Mouse (Mus musculus): ENCODE measurements around the gene Homer2.
A peak's percentile ranks its signal among the peaks of the same experiment; 100 is the strongest.

Gene Homer2

GRCm38 (mm10) chr7:81652296-81652695 is 55.0 kb downstream of the Homer2 start:
- no peak for DNase-seq (ENCODE audit: low spot score)

DNA sequence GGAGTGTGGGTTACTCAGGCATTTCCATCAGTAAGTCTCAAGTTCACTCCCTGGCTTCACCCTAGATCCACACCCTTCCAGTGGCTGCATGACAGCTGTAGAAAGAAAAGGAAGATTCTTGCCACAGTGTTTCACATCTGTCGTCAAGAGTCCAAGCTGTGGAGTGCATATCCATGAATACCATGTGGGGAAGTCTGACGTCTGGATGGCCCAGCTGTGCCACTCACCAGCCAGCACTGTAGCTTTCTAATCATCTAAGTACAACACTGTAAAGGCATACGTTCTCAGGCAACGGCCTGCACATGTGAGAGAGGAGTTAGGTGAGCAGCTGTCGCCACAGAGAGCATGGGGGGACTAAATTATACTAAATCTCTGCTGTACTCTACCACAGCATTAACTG is 56.0 kb downstream of the Homer2 start:
- no peak for DNase-seq (ENCODE audit: low spot score)

- no peak for DNase-seq (ENCODE audit: low spot score)
Measured at GRCm38 (mm10) chr7:81649270-81649669, 58.1 kb downstream of the Homer2 start.

GRCm38 (mm10) chr7:81647959-81648358 is 59.4 kb downstream of the Homer2 start:
- DNase-seq (ENCODE audit: low spot score): no peak

DNA sequence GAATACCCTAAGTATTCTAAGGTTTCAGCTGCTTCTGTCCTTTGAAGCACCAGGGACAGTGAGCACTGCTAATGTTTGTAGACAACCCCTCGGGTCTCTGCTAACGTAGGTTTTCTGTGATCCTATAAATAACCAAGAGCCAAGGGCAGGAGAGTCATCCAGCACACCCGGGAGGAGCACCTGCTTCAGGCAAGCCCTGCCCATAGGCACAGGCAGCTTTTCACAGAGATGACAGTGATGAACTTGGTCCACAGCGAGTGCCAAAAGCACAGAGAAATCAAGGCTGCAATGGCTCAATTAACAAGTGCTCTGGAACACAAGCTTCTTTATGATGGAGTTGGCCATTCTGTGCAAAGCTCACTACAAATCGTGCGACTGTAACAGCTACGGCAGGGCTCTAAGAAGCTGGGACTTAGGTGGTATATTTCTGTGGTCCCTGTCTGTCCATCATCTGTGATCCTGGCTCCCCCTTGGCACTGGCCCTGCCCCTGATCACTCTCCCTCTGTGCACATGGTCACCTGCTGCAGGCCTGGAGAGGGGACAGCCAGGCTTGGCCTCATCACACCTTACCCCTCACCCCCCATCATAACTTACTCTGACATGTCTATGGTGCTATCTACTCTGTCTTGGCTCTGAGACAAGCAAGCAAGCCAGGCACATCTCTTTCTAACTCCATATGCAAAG is 62.6 kb downstream of the Homer2 start:
- no peak for DNase-seq (ENCODE audit: low spot score)

- DNase-seq (ENCODE audit: low spot score): no peak
Measured at GRCm38 (mm10) chr7:81641101-81641500, 66.2 kb downstream of the Homer2 start.

GRCm38 (mm10) chr7:81632586-81632985 is 74.7 kb downstream of the Homer2 start:
- no peak for DNase-seq (ENCODE audit: low spot score)

DNA sequence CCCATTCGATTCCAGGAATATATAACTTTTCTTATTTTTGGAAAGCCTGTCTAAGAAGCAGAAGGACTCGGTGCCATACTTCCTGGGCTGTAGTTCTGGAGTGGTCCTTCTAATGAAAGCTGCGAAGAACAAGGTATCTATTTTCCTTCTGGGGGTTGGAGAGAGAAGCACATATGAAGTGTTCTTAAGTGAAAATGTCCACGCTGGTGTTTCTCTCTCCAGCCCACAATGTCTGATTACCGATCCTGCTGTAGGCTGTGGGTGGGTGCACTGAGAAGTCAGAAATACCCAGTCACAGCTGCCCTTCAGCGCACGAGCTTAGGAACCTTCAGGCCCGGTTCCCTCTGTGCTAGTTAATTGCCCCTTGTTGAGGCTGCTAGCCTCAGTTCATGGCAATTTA is 76.1 kb downstream of the Homer2 start:
- DNase-seq (ENCODE audit: low spot score): no peak

DNA sequence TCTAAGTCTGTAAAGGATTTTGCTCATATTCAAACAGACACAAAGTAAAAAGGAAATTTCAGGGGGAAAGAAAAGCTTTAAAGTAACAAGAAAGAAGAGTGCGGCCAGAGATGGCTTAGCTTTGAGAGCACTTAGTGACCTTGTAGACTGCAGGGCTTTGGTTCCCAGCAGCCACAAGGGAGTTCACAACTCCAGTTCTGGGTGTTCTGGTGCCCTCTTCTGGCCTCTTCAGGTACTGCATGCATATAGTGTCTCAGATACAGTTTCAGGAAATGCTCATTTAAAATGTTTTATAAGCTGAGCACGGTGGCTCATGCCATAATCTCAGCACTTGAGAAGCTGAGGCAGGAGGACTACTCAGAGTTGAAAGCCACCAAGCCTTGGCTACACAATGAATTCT is 80.9 kb downstream of the Homer2 start:
- peak; percentile 4 for DNase-seq (ENCODE audit: low spot score)

DNA sequence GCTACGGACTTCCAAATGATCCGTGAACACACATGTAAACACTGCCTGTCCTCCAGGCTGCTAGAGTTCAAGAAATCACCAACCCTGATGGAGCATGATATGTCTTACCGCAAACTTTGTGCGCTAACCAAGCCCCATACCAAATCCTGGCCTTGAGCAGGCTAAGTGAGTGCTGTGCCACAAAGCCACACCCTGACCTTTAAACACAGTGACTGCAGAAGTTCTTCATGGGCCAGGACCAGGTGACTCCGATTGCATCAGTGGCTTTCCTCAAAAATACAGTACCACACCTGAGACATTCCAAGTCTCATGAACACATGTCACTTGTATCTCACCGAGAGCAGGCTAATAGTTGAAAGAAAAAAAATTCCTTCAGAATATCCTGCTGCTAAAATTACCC is 83.6 kb downstream of the Homer2 start:
- no peak for DNase-seq (ENCODE audit: low spot score)

DNA sequence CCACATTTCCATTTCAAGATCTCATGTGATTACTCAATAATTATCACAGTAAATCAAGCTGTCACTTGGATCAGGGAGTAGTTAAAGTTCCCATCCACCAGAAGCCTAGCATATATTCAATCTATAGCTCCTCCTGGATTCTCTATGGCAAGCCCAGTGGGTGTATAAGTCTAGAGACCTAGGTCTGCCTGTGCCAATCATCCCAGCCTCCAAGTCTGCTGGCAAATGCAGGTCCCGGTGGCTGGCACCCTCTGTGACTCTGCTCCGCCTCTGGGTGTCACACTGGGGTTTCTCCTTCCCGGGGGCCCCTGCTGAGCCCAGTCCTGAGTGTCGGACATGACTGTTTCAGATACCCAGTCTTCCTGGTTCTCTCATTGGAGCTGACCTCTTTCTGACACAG is 84.5 kb downstream of the Homer2 start:
- DNase-seq (ENCODE audit: low spot score): no peak

DNA sequence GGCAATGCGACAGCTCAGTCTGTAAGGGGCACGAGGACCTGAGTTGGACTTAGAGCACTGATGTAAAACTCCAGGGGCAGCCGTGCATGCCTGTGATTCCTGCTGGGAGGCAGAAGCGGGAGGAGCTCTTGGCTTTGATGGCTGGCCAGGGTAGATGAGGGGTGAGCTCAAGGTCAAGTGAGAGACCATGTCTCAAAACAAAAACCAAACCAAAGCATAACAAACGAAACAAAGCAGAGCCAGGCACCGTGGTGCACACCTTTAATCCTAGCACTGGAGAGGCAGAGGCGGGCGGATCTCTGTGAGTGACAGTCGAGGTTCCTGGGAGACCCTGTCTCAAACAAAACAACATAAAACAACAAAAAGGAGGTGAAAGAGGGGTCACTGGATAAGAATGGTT is 92.3 kb downstream of the Homer2 start:
- DNase-seq (ENCODE audit: low spot score): no peak

GRCm38 (mm10) chr7:81612856-81613635 is 94.3 kb downstream of the Homer2 start:
- DNase-seq (ENCODE audit: low spot score): no peak

DNA sequence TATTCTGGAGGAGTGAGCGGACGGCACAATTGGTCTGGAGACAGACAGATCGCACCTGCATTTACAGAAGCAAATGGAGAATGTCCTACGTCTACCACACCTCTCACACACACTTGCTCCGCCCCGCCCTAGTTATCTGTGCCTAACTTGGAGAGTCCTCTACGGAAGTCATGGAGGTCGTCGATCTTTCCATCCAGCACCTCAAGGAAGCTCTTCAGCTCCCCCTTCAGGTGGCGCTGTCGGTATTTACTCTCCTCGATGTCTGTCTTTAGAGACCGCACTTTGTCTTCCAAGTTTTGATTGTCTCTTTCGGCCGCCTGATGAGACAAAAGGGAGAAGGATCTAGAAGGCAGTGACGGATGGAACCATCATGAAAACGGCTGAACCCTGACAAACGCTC is 97.2 kb downstream of the Homer2 start:
- no peak for DNase-seq (ENCODE audit: low spot score)

GRCm38 (mm10) chr7:81606452-81606851 is 100.9 kb downstream of the Homer2 start:
- no peak for DNase-seq (ENCODE audit: low spot score)

GRCm38 (mm10) chr7:81605489-81605888 is 101.8 kb downstream of the Homer2 start:
- DNase-seq (ENCODE audit: low spot score): no peak

- no peak for DNase-seq (ENCODE audit: low spot score)
Measured at GRCm38 (mm10) chr7:81604991-81605390, 102.3 kb downstream of the Homer2 start.

DNA sequence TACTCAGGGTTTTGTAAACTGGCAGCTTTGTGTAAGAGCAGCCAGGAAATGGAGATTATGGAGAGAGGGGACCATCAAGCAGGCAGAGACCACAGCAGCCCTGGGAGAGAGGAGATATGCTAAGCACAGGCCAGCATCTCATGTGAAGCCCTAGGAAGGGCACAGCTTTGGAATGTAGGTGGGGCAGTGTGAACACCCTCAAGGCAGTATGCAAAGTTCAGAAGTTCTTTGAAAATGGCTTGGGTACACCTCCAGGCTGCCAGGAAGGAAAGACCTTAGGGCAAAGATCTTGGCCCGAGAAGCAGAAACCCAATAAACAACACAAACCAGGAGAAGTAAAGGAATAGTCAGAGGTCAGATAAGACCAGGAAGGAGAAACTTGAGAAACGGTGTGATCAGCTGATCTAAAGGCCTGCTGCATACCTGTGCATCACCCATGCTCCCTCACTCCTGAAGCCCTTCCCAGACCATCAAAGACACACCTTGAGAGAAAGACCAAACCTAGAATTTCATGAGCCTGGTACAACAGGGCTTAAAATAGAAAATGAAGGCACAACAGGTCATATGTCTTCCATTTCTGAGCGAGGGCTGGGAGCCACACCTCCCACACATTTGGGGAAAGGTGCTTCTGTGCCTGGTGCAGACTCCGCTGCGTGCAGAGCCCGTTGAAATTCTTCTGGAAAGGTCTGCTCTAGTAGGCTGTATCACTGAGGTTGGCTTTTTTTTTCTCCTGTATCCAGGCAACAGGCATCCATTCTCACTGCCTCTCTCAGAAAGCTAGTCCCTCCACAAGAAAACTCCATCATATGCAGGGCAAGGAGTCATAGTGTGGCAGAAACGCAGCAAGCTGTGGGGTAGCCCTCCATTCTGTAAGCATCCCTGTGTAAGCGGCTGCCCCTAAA is 107.7 kb downstream of the Homer2 start:
- DNase-seq (ENCODE audit: low spot score): no peak

DNA sequence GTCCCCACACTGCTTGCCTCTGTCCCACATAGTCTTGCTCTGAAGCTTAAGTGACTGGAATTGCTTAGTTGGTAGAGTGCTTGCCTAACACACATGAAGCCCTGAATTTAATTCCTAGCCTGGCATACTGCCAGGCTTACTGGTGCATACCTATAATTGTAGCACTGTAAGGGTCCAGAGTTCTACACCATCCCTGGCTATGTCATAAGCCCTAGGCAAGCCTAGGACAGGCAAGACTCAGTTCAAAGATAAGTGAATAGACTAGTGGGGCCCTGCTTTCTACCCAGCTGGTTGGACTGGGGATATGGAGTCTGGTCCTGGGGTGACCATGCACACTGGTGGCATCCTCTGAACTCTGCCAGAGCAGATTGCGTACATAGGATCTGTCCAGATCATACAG is 109.7 kb downstream of the Homer2 start:
- no peak for DNase-seq (ENCODE audit: low spot score)

- no peak for DNase-seq (ENCODE audit: low spot score)
Measured at GRCm38 (mm10) chr7:81596086-81596485, 111.2 kb downstream of the Homer2 start.

GRCm38 (mm10) chr7:81595056-81595455 is 112.3 kb downstream of the Homer2 start:
- DNase-seq (ENCODE audit: low spot score): no peak

GRCm38 (mm10) chr7:81593387-81593786 is 113.9 kb downstream of the Homer2 start:
- no peak for DNase-seq (ENCODE audit: low spot score)

DNA sequence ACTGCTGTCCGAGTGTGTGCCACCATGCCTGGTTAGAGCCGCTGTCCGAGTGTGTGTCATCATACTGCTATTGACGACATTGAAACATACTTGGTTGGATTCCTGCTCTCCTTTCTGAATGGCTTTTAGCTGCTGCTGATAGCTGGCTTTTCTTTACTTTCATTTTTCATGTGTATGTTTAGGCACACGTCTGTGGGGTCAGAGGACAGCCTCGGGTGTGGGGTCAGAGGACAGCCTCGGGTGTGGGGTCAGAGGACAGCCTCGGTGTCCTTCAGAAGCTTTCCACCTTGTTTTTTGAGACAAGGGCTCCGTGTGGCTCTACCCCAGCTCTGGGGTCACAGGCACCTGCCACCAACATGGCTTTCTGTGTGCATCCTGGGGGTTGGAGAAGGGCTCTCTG is 114.6 kb downstream of the Homer2 start:
- no peak for DNase-seq (ENCODE audit: low spot score)
